Mouse (Mus musculus): ENCODE data around the gene Rbm17. TPM values are rescaled to one million over a fixed set of nuclear protein-coding genes. Genes with fewer than 3 reads are reported as not detected.
A peak's percentile ranks its signal among the peaks of the same experiment; 100 is the strongest.

Gene Rbm17
- polyA plus RNA-seq, 1 experiment from 2014 or later: 205 TPM

DNA sequence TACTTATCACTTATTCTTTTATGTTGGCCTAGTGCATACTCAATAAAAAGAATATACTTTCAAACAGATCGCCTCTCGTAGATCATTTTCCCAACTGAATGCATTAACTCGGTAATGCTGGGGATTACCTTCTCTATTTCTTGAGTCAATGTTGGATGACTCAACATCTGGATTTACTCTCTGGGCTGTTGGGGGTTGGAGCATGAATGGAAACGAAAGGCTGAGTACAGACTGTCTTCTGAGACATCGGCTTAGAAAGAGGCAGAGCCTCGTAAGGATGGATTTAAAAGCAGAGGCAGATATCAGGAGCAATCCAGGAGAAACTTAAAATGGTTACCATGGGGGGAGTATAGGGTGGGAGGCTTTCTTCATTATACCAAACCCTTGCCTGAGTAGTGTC lies 25.8 kb downstream of the Rbm17 start:
- Histone ChIP-seq H3K4me1 (ENCODE audit: control insufficient read depth, insufficient read depth, low read length) (no peaks in the 10 kb centered on the region), H3K36me3 (ENCODE audit: control insufficient read depth, insufficient read depth, low read length) (peaks cover 2% of the 10 kb centered on the region; the same call in 1 of the 2 replicates), H3K27me3 (ENCODE audit: control insufficient read depth, insufficient read depth, low read length) (no peaks in the 10 kb centered on the region), H3K9me3 (ENCODE audit: control insufficient read depth, low read length) (no peaks in the 10 kb centered on the region), H3K9ac (ENCODE audit: low read length) (no peak overlapping the region), H3K4me3 (ENCODE audit: low read depth, low read length) (no peak overlapping the region), H3K27ac (replicated peaks; ENCODE audit: low read depth, low read length) (no peak overlapping the region), H3K4me2 (ENCODE audit: low read depth, severe bottlenecking) (no peak overlapping the region)
- DNase-seq (ENCODE audit: low spot score) (no peak), ATAC-seq (ENCODE audit: insufficient number of reproducible peaks, low FRiP score, low TSS enrichment, low read depth) (no peak)
- 89% methylated on average over 6 of the region's 6 CpGs for WGBS

DNA sequence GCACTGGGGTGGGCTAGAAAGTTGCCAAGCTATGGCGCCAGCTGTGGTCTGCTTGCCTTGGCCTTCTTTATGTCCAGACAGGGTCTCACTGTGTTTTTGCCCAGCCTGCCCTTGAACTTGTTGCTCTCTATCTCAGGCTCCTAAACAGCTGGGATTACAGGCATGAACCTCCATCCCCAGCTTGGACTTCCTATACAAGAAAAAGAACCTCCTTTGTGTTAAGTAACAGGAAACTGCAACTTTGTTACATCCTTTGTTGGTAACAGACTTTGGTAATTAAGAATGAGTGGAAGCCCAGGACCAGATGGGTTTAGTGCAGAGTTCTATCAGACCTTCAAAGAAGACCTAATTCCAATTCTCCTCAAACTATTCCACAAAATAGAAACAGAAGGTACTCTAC lies 30.3 kb downstream of the Rbm17 start:
- Histone ChIP-seq H3K36me3 (ENCODE audit: control insufficient read depth, insufficient read depth, low read length) (no peaks in the 10 kb centered on the region), H3K4me3 (ENCODE audit: low read depth, low read length) (no peak overlapping the region), H3K27ac (replicated peaks; ENCODE audit: low read depth, low read length) (no peak overlapping the region), H3K27me3 (ENCODE audit: control insufficient read depth, insufficient read depth, low read length) (no peaks in the 10 kb centered on the region), H3K9me3 (ENCODE audit: control insufficient read depth, low read length) (no peaks in the 10 kb centered on the region), H3K4me1 (ENCODE audit: control insufficient read depth, insufficient read depth, low read length) (no peaks in the 10 kb centered on the region), H3K4me2 (ENCODE audit: low read depth, severe bottlenecking) (no peak overlapping the region), H3K9ac (ENCODE audit: low read length) (no peak overlapping the region)
- no peak for ATAC-seq (ENCODE audit: insufficient number of reproducible peaks, low FRiP score, low TSS enrichment, low read depth)
- 91% methylated on average over 1 of the region's 1 CpGs for WGBS
- DNase-seq (ENCODE audit: low spot score): no peak

DNA sequence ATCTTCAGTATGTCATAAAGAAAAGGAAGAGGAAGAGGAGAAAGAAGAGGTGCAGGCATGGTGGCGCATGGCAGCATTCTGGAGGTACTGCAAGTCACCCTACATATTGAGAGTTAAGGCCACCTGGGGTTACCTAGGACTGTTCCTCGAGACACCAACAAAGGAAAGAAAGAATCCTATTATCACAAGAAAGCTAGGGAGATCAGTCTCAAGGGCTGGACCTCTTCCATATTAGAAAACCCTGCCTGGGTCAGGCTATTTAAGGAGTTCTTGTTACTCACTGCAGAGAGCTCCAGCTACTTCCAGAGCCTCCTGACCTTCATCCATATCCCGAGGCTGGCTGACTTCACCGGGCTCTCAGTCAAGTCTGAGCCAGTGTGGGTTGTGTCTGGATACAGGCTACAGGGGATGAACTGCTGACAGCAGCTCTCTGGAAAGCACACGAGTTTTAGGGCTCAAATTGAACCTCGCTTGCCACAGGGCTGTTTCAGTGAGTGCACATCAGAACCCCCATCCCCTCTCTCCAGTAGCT lies 32.9 kb downstream of the Rbm17 start:
- no peaks in the 10 kb centered on the region for H3K36me3 ChIP-seq (ENCODE audit: control insufficient read depth, insufficient read depth, low read length)
- H3K4me2 ChIP-seq (ENCODE audit: low read depth, severe bottlenecking): no peak overlapping the region
- no peaks in the 10 kb centered on the region for H3K9me3 ChIP-seq (ENCODE audit: control insufficient read depth, low read length)
- H3K4me3 ChIP-seq (ENCODE audit: low read depth, low read length): no peak overlapping the region
- H3K27me3 ChIP-seq (ENCODE audit: control insufficient read depth, insufficient read depth, low read length): no peaks in the 10 kb centered on the region
- 61% methylated on average over 6 of the region's 6 CpGs for WGBS
- no peak overlapping the region for H3K27ac ChIP-seq (replicated peaks; ENCODE audit: low read depth, low read length)
- no peaks in the 10 kb centered on the region for H3K4me1 ChIP-seq (ENCODE audit: control insufficient read depth, insufficient read depth, low read length)
- H3K9ac ChIP-seq (ENCODE audit: low read length): no peak overlapping the region
- no peak for DNase-seq (ENCODE audit: low spot score)
- no peak for ATAC-seq (ENCODE audit: insufficient number of reproducible peaks, low FRiP score, low TSS enrichment, low read depth)

DNA sequence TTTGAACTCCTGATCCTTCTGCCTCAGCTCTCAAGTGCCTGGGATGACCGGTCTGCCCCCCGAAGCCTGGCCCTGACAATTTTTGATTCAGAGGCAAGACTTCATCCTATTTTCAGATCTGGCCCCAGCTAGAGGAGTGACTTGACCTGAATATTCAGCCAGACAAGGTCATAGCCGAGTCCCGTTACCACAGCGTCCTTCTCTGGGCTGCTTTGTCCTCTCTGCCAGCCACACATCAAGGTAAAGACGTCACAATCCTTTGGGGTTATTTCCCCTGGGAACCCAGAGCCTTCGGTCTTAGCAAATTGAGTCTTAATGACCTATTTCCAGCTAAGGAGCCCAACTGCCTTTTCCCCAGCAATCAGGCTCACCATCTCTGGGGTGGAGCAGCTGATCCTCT lies 35.5 kb downstream of the Rbm17 start:
- Histone ChIP-seq H3K27ac (replicated peaks; ENCODE audit: low read depth, low read length) (no peak overlapping the region), H3K4me3 (ENCODE audit: low read depth, low read length) (no peak overlapping the region), H3K9ac (ENCODE audit: low read length) (no peak overlapping the region), H3K27me3 (ENCODE audit: control insufficient read depth, insufficient read depth, low read length) (no peaks in the 10 kb centered on the region), H3K9me3 (ENCODE audit: control insufficient read depth, low read length) (no peaks in the 10 kb centered on the region), H3K4me2 (ENCODE audit: low read depth, severe bottlenecking) (no peak overlapping the region), H3K36me3 (ENCODE audit: control insufficient read depth, insufficient read depth, low read length) (no peaks in the 10 kb centered on the region), H3K4me1 (ENCODE audit: control insufficient read depth, insufficient read depth, low read length) (no peaks in the 10 kb centered on the region)
- no peak for ATAC-seq (ENCODE audit: insufficient number of reproducible peaks, low FRiP score, low TSS enrichment, low read depth)
- WGBS: 81% methylated on average over 7 of the region's 7 CpGs
- no peak for DNase-seq (ENCODE audit: low spot score)

DNA sequence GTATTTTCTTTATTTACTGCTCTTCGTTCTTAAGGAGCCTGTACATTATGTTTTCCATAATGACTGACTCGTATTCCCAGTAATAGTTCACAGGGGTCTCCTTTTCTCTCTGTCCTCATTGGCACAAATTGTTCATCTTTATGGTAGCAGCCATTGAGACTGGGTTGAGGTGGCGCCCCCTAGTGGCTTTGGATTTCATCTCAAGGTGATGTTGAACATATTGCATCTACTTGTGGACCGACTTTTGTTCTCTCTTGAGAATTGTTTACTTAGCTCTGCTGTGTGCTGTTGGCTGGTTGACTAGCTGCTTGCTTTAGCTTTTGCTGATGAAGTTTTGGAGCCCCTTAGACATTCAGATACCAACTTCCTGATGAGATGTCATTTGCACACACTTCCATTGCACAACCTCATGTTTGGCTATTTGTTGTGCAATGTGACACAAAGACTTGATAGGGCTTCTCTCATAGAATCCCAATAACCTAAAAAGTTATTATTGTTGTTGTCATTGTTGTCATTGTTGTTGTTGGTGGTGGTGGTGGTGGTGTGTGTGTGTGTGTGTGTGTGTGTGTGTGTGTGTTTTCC lies 36.1 kb downstream of the Rbm17 start:
- H3K9ac ChIP-seq (ENCODE audit: low read length): no peak overlapping the region

DNA sequence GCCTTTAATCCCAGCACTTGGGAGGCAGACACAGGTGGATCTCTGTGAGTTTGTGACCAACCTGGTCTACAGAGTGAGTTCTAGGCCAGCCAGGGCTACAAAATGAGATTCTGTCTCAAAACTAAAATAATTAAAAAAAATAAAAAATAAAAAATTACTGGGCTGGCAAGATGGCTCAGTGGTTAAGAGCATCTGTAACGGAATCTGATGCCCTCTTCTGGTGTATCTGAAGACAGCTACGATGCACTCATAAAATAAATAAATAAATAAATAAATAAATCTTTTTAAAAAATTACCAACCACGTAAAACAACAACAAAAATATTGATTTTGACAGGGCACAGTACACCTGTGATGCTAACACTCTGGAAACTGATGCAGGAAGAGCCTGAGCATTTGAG lies 37.1 kb downstream of the Rbm17 start:
- no peak for ATAC-seq (ENCODE audit: insufficient number of reproducible peaks, low FRiP score, low TSS enrichment, low read depth)
- H3K36me3 ChIP-seq (ENCODE audit: control insufficient read depth, insufficient read depth, low read length): no peaks in the 10 kb centered on the region
- WGBS: 85% methylated on average over 3 of the region's 3 CpGs

More for the DNA sequence above, 36.1 kb downstream of the Rbm17 start:
- peak; percentile 47 for DNase-seq (ENCODE audit: low spot score)
- no peaks in the 10 kb centered on the region for H3K9me3 ChIP-seq (ENCODE audit: control insufficient read depth, low read length)
- H3K27me3 ChIP-seq (ENCODE audit: control insufficient read depth, insufficient read depth, low read length): no peaks in the 10 kb centered on the region
- no peak overlapping the region for H3K4me2 ChIP-seq (ENCODE audit: low read depth, severe bottlenecking)
- ATAC-seq (ENCODE audit: insufficient number of reproducible peaks, low FRiP score, low TSS enrichment, low read depth): no peak
- 64% methylated on average over 4 of the region's 4 CpGs for WGBS
- H3K36me3 ChIP-seq (ENCODE audit: control insufficient read depth, insufficient read depth, low read length): no peaks in the 10 kb centered on the region
- H3K27ac ChIP-seq (replicated peaks; ENCODE audit: low read depth, low read length): no peak overlapping the region
- no peak overlapping the region for H3K4me3 ChIP-seq (ENCODE audit: low read depth, low read length)
- H3K4me1 ChIP-seq (ENCODE audit: control insufficient read depth, insufficient read depth, low read length): no peaks in the 10 kb centered on the region

DNA sequence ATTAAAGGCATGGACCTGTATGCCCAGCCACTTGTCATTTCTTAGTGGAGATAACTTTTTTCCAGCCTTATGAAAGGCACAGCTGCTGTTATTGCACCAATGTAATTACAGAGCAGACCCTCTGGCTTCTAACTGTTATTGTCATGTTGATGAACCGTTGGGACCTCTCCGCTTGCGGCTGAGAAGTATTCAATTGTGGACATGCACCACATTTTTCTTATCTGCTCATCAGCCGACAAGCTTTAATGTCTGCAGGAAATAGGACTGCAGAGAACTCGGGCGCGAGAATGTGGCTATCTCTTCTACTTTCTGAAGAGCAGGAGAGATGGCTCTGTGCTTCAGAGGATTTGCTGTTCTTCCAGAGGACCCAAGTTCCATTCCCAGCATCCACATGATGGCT lies 37.7 kb downstream of the Rbm17 start:
- no peak overlapping the region for H3K4me2 ChIP-seq (ENCODE audit: low read depth, severe bottlenecking)
- ATAC-seq (ENCODE audit: insufficient number of reproducible peaks, low FRiP score, low TSS enrichment, low read depth): no peak

More for the DNA sequence above, 37.1 kb downstream of the Rbm17 start:
- Histone ChIP-seq H3K9me3 (ENCODE audit: control insufficient read depth, low read length) (no peaks in the 10 kb centered on the region), H3K4me3 (ENCODE audit: low read depth, low read length) (no peak overlapping the region), H3K4me1 (ENCODE audit: control insufficient read depth, insufficient read depth, low read length) (no peaks in the 10 kb centered on the region), H3K27ac (replicated peaks; ENCODE audit: low read depth, low read length) (no peak overlapping the region), H3K9ac (ENCODE audit: low read length) (no peak overlapping the region), H3K4me2 (ENCODE audit: low read depth, severe bottlenecking) (no peak overlapping the region), H3K27me3 (ENCODE audit: control insufficient read depth, insufficient read depth, low read length) (no peaks in the 10 kb centered on the region)
- DNase-seq (ENCODE audit: low spot score): no peak

DNA sequence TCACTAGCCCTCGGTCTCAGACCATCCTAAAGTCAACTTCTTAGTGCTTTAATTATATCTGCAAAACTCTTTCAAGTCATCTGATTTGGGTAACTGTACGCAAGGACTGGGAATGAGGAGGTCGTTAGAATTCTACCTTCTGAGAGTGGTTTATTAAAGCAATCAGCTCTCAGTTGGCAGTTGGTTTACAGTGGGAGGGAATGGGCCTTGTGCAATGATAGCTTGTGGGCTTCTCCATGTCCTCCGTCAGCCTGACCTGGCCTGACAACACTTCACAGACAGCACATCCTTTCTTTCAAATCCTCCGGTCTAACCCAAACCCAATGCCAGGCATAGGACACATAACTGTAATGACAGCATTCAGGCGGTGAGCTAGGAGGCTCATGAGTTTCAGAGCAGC lies 39.2 kb downstream of the Rbm17 start:
- Histone ChIP-seq H3K27me3 (ENCODE audit: control insufficient read depth, insufficient read depth, low read length) (no peaks in the 10 kb centered on the region), H3K36me3 (ENCODE audit: control insufficient read depth, insufficient read depth, low read length) (no peaks in the 10 kb centered on the region), H3K27ac (replicated peaks; ENCODE audit: low read depth, low read length) (no peak overlapping the region), H3K4me1 (ENCODE audit: control insufficient read depth, insufficient read depth, low read length) (no peaks in the 10 kb centered on the region), H3K4me2 (ENCODE audit: low read depth, severe bottlenecking) (no peak overlapping the region), H3K4me3 (ENCODE audit: low read depth, low read length) (no peak overlapping the region), H3K9ac (ENCODE audit: low read length) (no peak overlapping the region), H3K9me3 (ENCODE audit: control insufficient read depth, low read length) (no peaks in the 10 kb centered on the region)
- DNase-seq (ENCODE audit: low spot score) (no peak), ATAC-seq (ENCODE audit: insufficient number of reproducible peaks, low FRiP score, low TSS enrichment, low read depth) (no peak)
- WGBS: 76% methylated on average over 6 of the region's 6 CpGs

More for the DNA sequence above, 37.7 kb downstream of the Rbm17 start:
- H3K27me3 ChIP-seq (ENCODE audit: control insufficient read depth, insufficient read depth, low read length): no peaks in the 10 kb centered on the region
- WGBS: 87% methylated on average over 7 of the region's 7 CpGs
- no peak overlapping the region for H3K9ac ChIP-seq (ENCODE audit: low read length)
- no peak for DNase-seq (ENCODE audit: low spot score)
- no peaks in the 10 kb centered on the region for H3K9me3 ChIP-seq (ENCODE audit: control insufficient read depth, low read length)
- H3K27ac ChIP-seq (replicated peaks; ENCODE audit: low read depth, low read length): no peak overlapping the region
- H3K36me3 ChIP-seq (ENCODE audit: control insufficient read depth, insufficient read depth, low read length): no peaks in the 10 kb centered on the region
- H3K4me1 ChIP-seq (ENCODE audit: control insufficient read depth, insufficient read depth, low read length): no peaks in the 10 kb centered on the region
- no peak overlapping the region for H3K4me3 ChIP-seq (ENCODE audit: low read depth, low read length)

DNA sequence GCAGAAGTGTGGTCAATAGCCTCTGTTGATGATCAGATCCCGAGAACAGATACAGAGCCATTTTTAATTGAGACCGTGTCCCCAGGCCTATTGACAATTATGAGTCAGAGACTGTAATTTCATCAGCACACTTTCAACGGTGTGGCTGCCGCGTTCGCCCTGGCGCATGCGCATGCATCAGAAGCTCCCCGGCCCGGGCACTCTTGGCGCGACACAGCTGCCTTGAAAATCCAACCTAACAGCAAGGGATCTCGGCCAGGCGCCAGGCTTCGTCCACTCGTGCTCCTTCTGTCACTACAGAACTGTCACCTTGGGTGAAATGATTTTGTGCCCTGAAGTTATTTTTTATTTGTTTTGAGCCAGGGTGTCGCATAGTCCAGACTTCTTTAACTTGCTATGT lies 40.7 kb downstream of the Rbm17 start:
- H3K9me3 ChIP-seq (ENCODE audit: control insufficient read depth, low read length): no peaks in the 10 kb centered on the region
- H3K4me2 ChIP-seq (ENCODE audit: low read depth, severe bottlenecking): no peak overlapping the region
- no peaks in the 10 kb centered on the region for H3K4me1 ChIP-seq (ENCODE audit: control insufficient read depth, insufficient read depth, low read length)
- H3K9ac ChIP-seq (ENCODE audit: low read length): no peak overlapping the region
- ATAC-seq (ENCODE audit: insufficient number of reproducible peaks, low FRiP score, low TSS enrichment, low read depth): no peak
- 89% methylated on average over 17 of the region's 17 CpGs for WGBS
- no peaks in the 10 kb centered on the region for H3K27me3 ChIP-seq (ENCODE audit: control insufficient read depth, insufficient read depth, low read length)
- H3K27ac ChIP-seq (replicated peaks; ENCODE audit: low read depth, low read length): no peak overlapping the region
- DNase-seq (ENCODE audit: low spot score): no peak
- H3K4me3 ChIP-seq (ENCODE audit: low read depth, low read length): no peak overlapping the region
- no peaks in the 10 kb centered on the region for H3K36me3 ChIP-seq (ENCODE audit: control insufficient read depth, insufficient read depth, low read length)
